Mouse (Mus musculus) retina, postnatal 1 day (tissue): ENCODE data around the gene Ndufs8.

Experiments used
- DNase-seq: peaks from one replicate; pipeline ENCODE4 v3.0.0-alpha.2; 2012

Ndufs8 gene

GRCm38 (mm10) chr19:3930262-3931057 lies 17.9 kb upstream of the Ndufs8 start:
- peak; percentile 26 for DNase-seq

DNA sequence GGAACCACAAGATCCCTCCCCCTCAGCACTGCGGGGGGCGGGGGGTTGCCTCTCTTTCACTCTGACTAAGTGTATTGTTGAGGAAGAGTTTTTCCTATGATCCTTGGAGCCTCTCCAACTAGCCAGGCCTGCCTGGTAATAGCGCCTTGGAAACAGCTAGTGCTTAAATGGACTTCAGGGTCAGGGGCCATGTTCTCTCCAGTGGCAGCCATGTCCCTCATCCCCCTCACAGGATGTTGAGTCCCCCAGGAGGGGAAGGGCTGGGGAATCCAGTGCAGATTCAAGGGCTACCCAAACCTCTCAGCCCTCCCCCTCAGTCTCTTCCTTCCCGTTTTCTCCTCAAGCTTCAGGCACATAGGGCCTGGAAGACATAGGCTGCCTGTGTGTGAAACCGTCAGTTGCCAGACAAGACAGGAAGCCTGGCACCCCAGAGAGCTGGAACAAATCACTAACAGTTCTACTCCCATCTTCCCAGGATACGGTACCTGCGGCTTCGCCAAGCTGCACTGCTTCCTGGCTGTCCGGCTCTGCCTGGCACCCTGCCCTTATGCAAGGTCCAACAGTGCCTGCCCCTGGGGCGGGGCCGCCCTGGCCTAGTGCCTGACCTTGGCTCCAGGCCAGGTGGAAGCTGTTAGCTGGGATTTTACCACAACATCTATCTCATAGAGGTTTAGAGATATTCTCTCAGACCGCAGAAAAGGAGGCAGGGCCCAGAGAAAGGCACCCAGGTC lies 16.8 kb upstream of the Ndufs8 start, which contains the start of gene Aldh3b1:
Gene Aldh3b1, minus strand, starts transcription at position 598 of the 731 bp plus-strand sequence.
- peak; percentile 22 for DNase-seq

DNA sequence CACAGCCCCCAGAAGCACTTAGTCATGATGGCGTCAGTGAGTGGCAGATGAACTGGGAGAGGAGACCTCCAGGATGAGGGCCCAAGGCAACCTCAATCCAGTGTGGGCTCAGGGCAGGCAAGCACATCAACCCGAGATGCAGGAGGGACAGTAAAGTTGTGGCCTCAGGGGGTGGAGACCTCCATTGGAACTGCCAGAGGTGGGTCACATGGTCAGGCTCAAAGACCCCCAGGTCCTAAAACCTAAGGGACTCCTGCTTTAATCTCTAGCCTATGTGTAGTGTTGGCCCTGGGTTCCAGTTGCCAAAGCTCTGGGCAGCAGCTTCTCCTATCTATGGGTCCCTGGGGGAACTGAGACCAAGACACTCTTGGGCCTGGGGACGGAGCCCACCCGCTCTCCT lies 16.2 kb upstream of the Ndufs8 start:
- DNase-seq: no peak

DNA sequence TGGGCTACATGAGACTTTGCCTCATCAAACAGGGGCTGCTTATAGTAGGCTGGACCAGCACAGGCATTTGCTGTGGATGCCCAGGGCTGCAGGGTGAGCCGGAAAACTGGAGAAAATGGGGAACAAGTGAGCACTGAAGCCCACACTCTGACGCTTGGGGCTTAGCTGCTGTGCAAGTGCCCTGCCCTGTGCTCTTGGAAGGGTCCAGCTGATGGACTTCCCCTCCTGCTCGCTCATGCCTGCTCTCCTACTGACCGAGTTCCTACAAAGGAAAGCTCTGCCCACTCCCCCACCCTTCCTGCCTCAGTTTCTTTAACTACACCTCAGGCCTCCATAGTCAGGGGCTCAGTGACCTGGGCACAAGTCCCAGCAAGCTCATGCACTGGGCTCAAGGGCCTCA lies 15.4 kb upstream of the Ndufs8 start:
- no peak for DNase-seq

DNA sequence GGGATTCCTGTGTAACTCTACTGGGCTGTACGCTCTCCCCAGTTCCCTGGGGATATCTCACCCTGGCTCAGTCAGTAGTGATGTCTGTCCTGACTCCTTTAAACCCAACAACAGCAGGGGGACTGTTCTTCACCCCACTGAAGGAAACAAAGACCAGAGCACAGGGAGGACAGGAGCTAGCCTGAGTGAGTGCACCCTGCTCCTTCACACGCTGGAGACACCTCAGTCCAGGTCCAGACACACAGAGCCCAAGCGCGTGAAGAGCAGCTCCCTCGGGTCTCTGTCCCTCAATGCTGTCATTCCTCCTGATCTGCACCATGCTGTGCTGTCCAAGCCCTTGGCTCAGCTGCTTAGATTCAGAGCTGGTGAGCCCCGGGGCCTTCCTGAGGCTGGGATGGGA lies 14.1 kb upstream of the Ndufs8 start:
- DNase-seq: no peak

GRCm38 (mm10) chr19:3926279-3926678 lies 13.7 kb upstream of the Ndufs8 start:
- DNase-seq: no peak

- no peak for DNase-seq
Observed at GRCm38 (mm10) chr19:3925859-3926258, 13.3 kb upstream of the Ndufs8 start.

DNA sequence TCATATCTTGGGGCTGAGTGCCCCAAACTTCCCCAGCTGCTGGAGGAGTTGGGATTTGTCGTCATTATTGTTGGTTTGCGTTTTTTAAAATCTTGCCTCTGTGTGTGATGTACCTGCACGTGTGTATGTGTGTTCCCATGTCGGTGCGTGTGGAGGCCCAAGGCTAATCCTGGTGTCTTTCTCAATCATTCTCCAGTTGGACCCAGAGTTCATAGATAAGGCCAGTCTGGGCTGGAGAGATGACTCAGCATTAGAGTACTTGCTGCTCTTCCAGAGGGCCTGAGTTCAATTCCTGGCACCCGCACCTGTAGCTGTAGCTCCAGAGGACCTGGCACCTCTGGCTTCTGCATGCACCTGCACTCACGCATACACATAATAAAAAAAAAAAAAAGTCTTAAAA lies 12.3 kb upstream of the Ndufs8 start:
- no peak for DNase-seq

- DNase-seq: no peak
Observed at GRCm38 (mm10) chr19:3924190-3924589, 11.6 kb upstream of the Ndufs8 start.

DNA sequence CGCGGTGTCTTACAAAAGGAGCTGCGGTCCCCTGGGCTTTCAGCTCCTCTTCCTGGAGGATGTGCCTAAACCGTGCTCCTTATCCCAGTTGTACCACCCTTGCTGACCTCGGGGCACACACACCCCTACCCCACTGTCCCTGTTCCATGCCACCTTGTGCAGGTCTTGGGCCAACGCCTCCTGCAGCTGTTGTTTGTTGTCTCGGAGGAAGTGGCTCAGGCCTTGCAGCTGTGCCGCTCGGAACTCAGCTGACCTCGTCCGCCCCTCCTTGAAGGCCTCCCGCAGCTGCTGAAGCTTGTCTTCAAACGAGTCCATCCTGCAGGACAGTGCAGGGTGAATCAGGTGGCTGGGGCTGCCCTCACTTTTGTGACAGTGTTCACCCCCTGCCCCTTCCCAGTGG lies 11.0 kb upstream of the Ndufs8 start:
- no peak for DNase-seq

DNA sequence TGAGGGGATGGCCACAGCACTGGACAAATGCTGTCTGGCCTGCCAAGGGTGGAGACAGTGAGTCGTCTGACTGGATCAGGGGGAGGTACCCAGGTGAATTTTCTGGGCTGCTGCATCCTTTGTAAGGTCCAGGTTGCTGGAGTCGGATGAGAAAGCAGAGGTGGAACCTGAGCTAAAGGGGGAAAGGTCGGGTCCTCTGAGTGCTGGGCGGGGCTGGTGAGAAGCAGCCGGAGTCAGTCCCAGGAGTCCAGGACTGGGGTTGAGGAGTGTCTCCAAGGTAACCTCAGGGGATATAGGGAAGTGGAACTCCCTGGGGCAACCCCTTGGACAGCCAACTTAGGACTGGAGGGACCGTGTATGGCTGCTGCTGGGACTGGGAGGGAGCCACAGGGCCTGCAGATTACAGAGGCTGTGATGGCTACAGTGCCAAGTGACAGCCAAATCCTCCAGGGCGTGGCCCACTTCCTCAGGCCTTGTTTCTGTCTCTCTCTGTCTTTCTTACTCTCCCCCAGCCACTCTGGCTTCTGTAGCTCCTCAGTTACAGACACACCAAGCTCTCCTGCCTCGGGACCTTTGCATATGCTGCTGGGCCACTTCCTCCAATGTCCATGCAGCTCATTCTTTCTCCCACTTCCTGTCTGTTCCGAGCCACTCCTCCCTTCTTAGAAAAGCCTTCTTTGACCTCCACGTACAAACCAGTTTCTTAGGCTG lies 10.2 kb upstream of the Ndufs8 start:
- no peak for DNase-seq

GRCm38 (mm10) chr19:3919928-3920327 lies 7.4 kb upstream of the Ndufs8 start:
- no peak for DNase-seq

DNA sequence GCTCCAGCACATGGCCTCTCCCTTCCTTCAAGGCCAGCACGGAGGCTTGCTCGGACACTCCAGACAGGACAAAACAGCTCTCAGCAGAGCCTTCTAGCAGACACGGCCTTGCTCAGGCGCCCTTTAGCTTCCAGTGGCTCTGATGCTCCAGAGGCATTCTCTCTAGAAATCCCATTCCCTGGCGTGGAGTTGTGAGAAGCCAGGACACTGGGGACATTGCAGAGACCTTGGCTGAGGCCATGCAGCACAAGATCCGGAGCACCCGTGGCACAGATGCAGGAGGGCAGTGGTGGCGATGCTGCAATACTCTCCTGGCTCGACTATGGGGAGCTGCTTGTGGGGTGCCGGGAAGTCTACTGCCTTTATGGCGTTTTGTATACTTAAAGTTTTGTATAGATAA lies 4.2 kb upstream of the Ndufs8 start:
- no peak for DNase-seq

DNA sequence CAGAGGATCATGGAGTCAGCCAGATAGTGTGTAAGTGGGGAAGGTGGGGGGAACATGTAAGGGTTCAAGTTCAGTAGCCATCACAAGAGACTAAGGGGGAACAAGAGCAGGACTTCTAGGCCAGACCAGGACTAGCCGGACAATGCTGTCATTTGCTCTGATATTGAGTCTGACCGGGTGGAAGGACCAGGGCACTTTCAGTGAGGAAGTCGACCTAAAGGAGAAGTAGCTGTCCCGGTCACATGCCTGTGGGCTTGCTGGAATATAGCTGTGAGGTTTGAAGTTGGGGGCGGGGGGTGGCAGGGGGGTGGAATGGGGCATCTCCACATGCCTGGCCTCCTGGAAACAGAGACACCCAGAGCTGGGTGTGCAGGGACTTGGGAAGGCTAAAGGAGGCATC lies 2.0 kb upstream of the Ndufs8 start:
- no peak for DNase-seq

DNA sequence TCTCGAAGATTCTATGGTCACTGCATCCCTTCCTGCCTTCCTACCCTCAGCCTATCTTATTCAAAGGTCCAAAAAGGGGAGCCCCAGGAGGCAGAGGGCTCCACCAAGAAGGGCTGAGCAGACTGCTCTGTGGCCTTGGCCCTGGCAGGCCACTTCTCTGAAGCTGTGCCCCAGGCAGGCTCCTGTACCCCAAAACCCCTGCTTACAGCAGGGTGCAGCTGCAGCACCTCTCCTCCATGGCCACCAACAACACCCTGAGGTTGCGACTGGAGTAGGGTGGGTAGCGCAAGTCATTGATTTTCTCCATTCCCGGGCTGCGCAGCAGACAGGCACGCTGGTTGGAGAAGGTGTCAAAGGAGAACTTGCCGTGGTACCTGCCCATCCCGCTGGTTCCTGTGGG lies 1.1 kb upstream of the Ndufs8 start:
- no peak for DNase-seq

DNA sequence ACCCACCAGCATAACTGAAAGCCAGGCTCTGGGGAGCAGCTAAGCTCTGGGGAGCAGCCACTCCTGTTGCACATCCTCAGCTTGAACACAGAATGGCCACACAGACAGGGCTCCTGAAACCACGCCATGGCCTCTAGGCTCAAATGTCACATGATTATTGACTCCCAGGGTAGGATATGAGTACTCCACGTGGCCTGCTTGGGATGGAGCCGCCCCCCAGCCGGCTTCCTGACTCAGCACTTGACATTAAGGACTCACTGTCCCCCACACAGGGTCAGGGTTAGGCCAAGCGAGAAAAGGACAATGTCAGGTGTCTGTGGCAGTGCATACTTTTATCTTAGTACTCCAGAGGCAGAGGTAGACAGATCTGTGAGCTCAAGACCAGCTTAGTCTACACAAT lies 2.4 kb downstream of the Ndufs8 start:
- DNase-seq: no peak

DNA sequence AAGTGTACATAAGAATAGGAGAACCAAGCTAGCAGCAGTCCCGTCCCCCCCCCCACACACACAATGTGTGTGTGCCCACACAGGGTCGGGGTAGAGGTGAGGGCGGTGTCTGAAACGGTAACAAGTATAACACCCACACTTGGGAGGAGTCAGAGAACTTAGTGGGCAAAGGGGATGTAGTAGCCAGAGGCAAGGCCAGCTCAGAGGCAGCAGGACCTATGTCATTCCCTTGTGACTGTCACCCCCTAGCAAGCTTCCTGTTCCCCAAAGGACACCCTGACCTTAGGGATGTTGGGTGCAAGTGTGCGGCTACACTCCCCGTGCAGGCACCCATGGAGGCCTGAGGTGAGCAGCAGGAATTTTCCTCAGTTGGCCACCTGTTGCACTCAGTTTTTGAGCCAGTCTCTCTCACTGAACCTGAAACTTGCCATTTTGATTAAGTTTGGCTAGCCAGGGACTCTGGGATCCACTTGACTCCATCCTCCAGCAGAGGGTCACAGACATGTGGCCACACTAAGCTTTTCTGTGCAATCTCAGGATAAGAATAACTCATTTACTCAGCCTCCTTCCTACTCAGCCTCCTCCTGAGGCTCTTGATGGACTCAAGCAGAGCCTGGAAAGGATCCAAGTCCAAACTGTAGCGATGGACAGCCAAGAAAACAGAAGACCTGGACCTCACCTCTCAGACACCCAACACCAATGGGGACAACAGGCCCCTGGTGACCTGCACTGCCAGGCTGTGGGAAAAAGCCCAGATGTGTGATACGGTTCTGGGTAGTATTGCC lies 4.5 kb downstream of the Ndufs8 start:
- no peak for DNase-seq

DNA sequence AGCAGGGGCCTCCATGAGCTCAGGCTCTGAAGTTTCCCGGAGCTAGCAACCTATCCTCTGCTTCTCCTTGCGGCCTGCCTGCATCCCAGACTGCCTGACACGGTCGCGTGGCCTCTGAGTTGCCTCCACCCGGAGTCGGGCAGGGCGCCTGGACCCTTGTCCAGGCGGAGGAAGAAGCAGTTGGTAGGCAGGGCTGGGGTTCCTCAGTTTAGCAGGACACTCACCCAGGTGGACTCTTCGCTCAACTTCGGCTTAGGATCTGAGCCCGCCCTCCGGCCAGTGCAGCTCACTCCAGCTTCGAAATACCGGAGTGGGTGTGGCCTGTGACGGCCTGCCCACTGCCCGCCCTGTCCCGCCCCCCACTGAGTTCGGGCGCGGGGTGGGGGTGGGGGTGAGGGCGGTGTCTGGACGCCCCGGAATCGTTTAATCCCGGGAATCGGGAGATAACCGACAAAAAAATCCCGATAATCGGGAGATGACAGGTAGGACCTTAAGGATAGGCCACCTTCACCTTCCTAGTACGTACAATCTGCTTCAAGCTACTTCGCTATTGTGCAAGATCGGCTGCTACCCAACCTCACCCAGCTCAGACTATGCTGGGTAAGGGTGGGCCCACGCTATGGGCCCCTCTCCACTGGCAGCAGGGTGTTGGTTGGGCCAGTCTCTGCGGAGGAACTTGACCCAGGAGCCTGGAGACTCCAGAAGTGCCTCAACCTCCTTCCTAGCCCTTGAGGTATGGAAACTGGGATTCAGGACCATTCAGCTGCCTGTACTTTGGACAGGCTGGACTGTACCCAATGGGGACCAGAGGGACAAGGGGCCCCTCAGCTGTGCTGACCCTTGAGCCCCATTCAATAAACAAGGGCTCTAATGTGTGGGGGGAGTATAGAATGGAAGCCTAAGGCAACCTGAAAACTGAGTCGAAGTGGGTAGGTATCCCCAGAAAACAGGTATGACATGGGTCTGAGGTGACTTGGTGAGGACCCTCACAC lies 5.5 kb downstream of the Ndufs8 start, which contains the start of gene Tcirg1:
Gene Tcirg1, minus strand, starts transcription at position 339 of the 992 bp plus-strand sequence.
- DNase-seq: peak; percentile 66

GRCm38 (mm10) chr19:3906326-3906725 lies 6.2 kb downstream of the Ndufs8 start:
- no peak for DNase-seq

GRCm38 (mm10) chr19:3905261-3905969 lies 7.2 kb downstream of the Ndufs8 start:
- DNase-seq: peak; percentile 19

- no peak for DNase-seq
Observed at GRCm38 (mm10) chr19:3904363-3904675, 8.3 kb downstream of the Ndufs8 start.
